Mouse (Mus musculus) embryonic fibroblast, embryonic 13.5 days (primary cell): ENCODE measurements around the gene Rora.

Experiments used
- CTCF ChIP-seq: IDR thresholded peaks from 2 replicates; pipeline ENCODE4 v1.5.1; 2011; ENCODE audit warnings: mild to moderate bottlenecking, control low read depth, low read length, moderate library complexity, borderline replicate concordance; ENCODE audit not compliant: insufficient read depth
- POLR2A ChIP-seq: IDR thresholded peaks from 2 replicates; pipeline ENCODE4 v1.6.1; 2011; ENCODE audit warnings: low read depth, mild to moderate bottlenecking, control low read depth, low read length, moderate library complexity

DNA sequence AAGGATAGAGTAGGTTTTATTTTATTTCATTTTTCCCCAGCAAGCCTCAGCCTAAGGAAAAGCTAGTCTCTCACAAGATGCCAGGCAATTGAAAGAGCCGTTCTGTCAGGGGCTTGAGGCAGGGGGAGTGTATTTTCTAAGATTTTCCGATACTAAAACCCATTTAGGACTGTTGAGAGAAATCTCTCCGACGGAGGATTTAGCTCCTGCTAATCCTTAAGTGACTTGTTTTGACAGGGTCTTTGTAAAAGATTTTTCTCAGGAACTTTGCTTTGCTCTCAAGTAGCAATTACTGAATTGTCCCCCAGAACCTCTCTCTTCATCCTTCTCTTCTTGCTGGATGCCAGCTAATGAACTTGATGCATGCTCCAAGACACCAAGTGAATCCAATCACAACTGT, 323.3 kb downstream of the Rora start:
- no peak for TF ChIP-seq CTCF
- TF ChIP-seq POLR2A = no peak
